Comparison of ENCODE assay signal across 16 mouse cellular contexts in the genomic region with DNA sequence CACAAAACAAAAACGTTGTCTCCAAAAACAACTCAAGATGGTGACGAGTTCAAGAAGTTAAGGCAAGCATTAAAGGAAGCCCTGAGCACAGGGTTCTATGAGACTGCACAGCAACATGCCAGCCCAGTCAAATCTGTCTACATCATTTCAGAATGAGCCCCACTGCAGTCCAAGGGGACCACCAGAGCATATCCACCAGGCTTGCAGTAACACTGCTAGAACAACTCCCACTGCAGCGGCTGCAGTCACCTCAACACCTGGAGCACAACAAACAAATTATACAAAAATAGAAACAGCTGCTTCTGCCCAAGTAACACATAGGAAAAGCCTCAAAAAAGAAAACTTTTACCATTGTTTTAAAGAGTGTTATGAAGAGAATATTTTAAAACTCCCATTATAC.
"Had no signal": no experiment of that assay in that cellular context is flagged by ENCODE, and none has a peak within 500 bp of the region (broad histone marks: within the 10 kb centered on the region; RNA-seq: fewer than 3 reads in every experiment).

No protein-coding gene starts in this region.

- H3K36me3 ChIP-seq: midbrain, embryonic 15.5 days had no signal

- H3K9me3 ChIP-seq: liver, embryonic 13.5 days; midbrain, embryonic 15.5 days; neural tube, embryonic 13.5 days had no signal

- DNase-seq: kidney, adult 2 months; kidney, postnatal 25 days; layer of hippocampus, adult 9-11 months; liver, embryonic 13.5 days; lung, adult 2 months; lung, postnatal 14 days; lung, postnatal 4 days; retina, postnatal 1 day; right cerebral cortex, postnatal 25 days; spleen, adult 18-20 months had no signal

- H3K9ac ChIP-seq: liver, embryonic 13.5 days; midbrain, embryonic 15.5 days; neural tube, embryonic 13.5 days had no signal

- H3K4me3 ChIP-seq: layer of hippocampus, adult 2 months; left cerebral cortex, adult 2 months; liver, embryonic 13.5 days; midbrain, embryonic 15.5 days; myocyte; neural tube, embryonic 13.5 days had no signal

- H3K4me1 ChIP-seq: midbrain, embryonic 15.5 days; neural tube, embryonic 13.5 days had no signal

- H3K27ac ChIP-seq: kidney, postnatal 0 days; layer of hippocampus, adult 2 months; left cerebral cortex, adult 2 months; liver, embryonic 13.5 days; midbrain, embryonic 15.5 days; neural tube, embryonic 13.5 days had no signal

- H3K27me3 ChIP-seq: liver, embryonic 13.5 days; midbrain, embryonic 15.5 days; neural tube, embryonic 13.5 days had no signal
